Mouse (Mus musculus): Measurements from ENCODE around the gene Zfp808.
"Not testable (repeated sequence)": the region's sequence is repeated elsewhere in the genome, so short reads cannot be mapped to it uniquely, and the experiment has no call there.

- not testable (repeated sequence) for TF ChIP-seq POLR2A (IDR thresholded peaks at IDR 0.05; ENCODE audit: low read depth, low read length); CTCF (IDR thresholded peaks at IDR 0.05; ENCODE audit: extremely low read depth, insufficient read length, insufficient replicate concordance, low read depth, low read length)
Measured at GRCm38 (mm10) chr13:62181835-62182755, 52.4 kb downstream of the Zfp808 start.
